Mouse (Mus musculus): Measurements from ENCODE around the gene Slc12a5. TPM values are rescaled to one million over a fixed set of nuclear protein-coding genes. Genes with fewer than 3 reads are reported as not detected.

Gene Slc12a5
- total and polyA plus RNA-seq, 3 experiments: 0.50 to 1.3 TPM; not detected in 1

GRCm38 (mm10) chr2:165010351-165010750 is 49.7 kb downstream of the Slc12a5 start:
- no peak for DNase-seq (ENCODE audit: low read depth, low spot score)
- TF ChIP-seq RAD21 (IDR thresholded peaks at IDR 0.05; ENCODE audit: low read depth, low read length) (no peak), UBTF (IDR thresholded peaks at IDR 0.05; ENCODE audit: borderline replicate concordance, insufficient read depth, low read depth, low read length) (no peak), TAL1 (IDR thresholded peaks at IDR 0.05; ENCODE audit: low read length) (no peak), CHD1 (IDR thresholded peaks at IDR 0.05; ENCODE audit: low read depth, low read length) (no peak), ELF1 (IDR thresholded peaks at IDR 0.05; ENCODE audit: low read depth, low read length) (no peak), POLR2AphosphoS2 (IDR thresholded peaks at IDR 0.05; ENCODE audit: low read length) (no peak), SIN3A (IDR thresholded peaks at IDR 0.05; ENCODE audit: low read length) (no peak), ZMIZ1 (IDR thresholded peaks at IDR 0.05; ENCODE audit: low read depth, low read length) (no peak), TCF12 (IDR thresholded peaks at IDR 0.05; ENCODE audit: low read depth, low read length) (no peak), GABPA (IDR thresholded peaks at IDR 0.05; ENCODE audit: low read depth, low read length) (no peak), POLR2AphosphoS5 (IDR thresholded peaks at IDR 0.05; ENCODE audit: borderline replicate concordance, low read depth, low read length) (no peak), USF2 (IDR thresholded peaks at IDR 0.05; ENCODE audit: borderline replicate concordance in 1 of 2, insufficient read depth in 1 of 2, low read depth in 1 of 2, low read length in 2 of 2) (no peak), NELFE (IDR thresholded peaks at IDR 0.05; ENCODE audit: low read depth, low read length) (no peak), TBP (IDR thresholded peaks at IDR 0.05; ENCODE audit: low read depth, low read length) (no peak), RCOR1 (IDR thresholded peaks at IDR 0.05; ENCODE audit: low read depth, low read length) (no peak), SMC3 (IDR thresholded peaks at IDR 0.05; ENCODE audit: low read depth, low read length) (no peak), KAT2A (conservative IDR thresholded peaks at IDR 0.05; ENCODE audit: low read depth, low read length) (no peak), GATA1 (IDR thresholded peaks at IDR 0.05; ENCODE audit: low read depth, low read length) (no peak), MXI1 (IDR thresholded peaks at IDR 0.05; ENCODE audit: low read depth, low read length) (no peak), ZNF384 (IDR thresholded peaks at IDR 0.05; ENCODE audit: low read depth, low read length) (no peak)
- peaks cover 0 to 3% of the 10 kb centered on the region in 2 experiments; a peak in 1 of 4 replicates for H3K4me1 ChIP-seq (ENCODE audit: control insufficient read depth in 1 of 2, insufficient read depth in 2 of 2, low read length in 2 of 2)
- no peak overlapping the region for H3K27ac ChIP-seq (ENCODE audit: control insufficient read depth, low read depth, low read length)
- no peak overlapping the region for H3K9ac ChIP-seq (ENCODE audit: control insufficient read depth, low read depth, low read length, poor library complexity, severe bottlenecking)
- H3K27me3 ChIP-seq (ENCODE audit: control insufficient read depth in 1 of 2, insufficient read depth in 2 of 2, low read length in 2 of 2): no peaks in the 10 kb centered on the region
- no peak overlapping the region for H3K4me3 ChIP-seq (ENCODE audit: control insufficient read depth in 1 of 2, insufficient read depth in 1 of 2, low read depth in 2 of 2, low read length in 2 of 2)
- no peaks in the 10 kb centered on the region for H3K9me3 ChIP-seq (replicated peaks; ENCODE audit: insufficient read depth, low read length)
- H3K79me2 ChIP-seq (ENCODE audit: control insufficient read depth, insufficient read depth, low read length, poor library complexity): no peaks in the 10 kb centered on the region; the same call in 1 of the 2 replicates
- peaks cover 4 to 24% of the 10 kb centered on the region in 2 experiments; a peak in 3 of 4 replicates for H3K36me3 ChIP-seq (ENCODE audit: control insufficient read depth in 1 of 2, insufficient read depth in 2 of 2, low read length in 2 of 2)

- Histone ChIP-seq H3K79me2 (ENCODE audit: control insufficient read depth, insufficient read depth, low read length, poor library complexity) (peaks cover 6% of the 10 kb centered on the region), H3K4me3 (ENCODE audit: control insufficient read depth in 1 of 2, insufficient read depth in 1 of 2, low read depth in 2 of 2, low read length in 2 of 2) (no peak overlapping the region), H3K9me3 (replicated peaks; ENCODE audit: insufficient read depth, low read length) (no peaks in the 10 kb centered on the region), H3K27me3 (ENCODE audit: control insufficient read depth in 1 of 2, insufficient read depth in 2 of 2, low read length in 2 of 2) (no peaks in the 10 kb centered on the region), H3K9ac (ENCODE audit: control insufficient read depth, low read depth, low read length, poor library complexity, severe bottlenecking) (no peak overlapping the region), H3K4me1 (ENCODE audit: control insufficient read depth in 1 of 2, insufficient read depth in 2 of 2, low read length in 2 of 2) (peaks cover 0 to 3% of the 10 kb centered on the region in 2 experiments; a peak in 1 of 4 replicates), H3K36me3 (ENCODE audit: control insufficient read depth in 1 of 2, insufficient read depth in 2 of 2, low read length in 2 of 2) (peaks cover 4 to 16% of the 10 kb centered on the region in 2 experiments; a peak in 3 of 4 replicates), H3K27ac (ENCODE audit: control insufficient read depth, low read depth, low read length) (no peak overlapping the region)
- TF ChIP-seq NRF1 (IDR thresholded peaks at IDR 0.05; ENCODE audit: insufficient read depth, low read depth, low read length, poor library complexity, severe bottlenecking) (no peak), SMC3 (IDR thresholded peaks at IDR 0.05; ENCODE audit: low read depth, low read length) (no peak), KAT2A (conservative IDR thresholded peaks at IDR 0.05; ENCODE audit: low read depth, low read length) (no peak), TAL1 (IDR thresholded peaks at IDR 0.05; ENCODE audit: low read length) (no peak), CHD1 (IDR thresholded peaks at IDR 0.05; ENCODE audit: low read depth, low read length) (no peak), SIN3A (IDR thresholded peaks at IDR 0.05; ENCODE audit: low read length) (no peak)
- no peak for DNase-seq (ENCODE audit: low read depth, low spot score)
These were observed 54.3 kb downstream of the Slc12a5 start for GRCm38 (mm10) chr2:165014935-165015334.

All from MEL (cell line).